Mouse (Mus musculus): ENCODE data around the gene Cxcr5.
"Not testable (repeated sequence)": the region's sequence is repeated elsewhere in the genome, so short reads cannot be mapped to it uniquely, and the experiment has no call there.

Gene Cxcr5

GRCm38 (mm10) chr9:44587262-44588160 is 25.8 kb upstream of the Cxcr5 start:
- DNase-seq (ENCODE audit: low read depth, low spot score), result no peak

GRCm38 (mm10) chr9:44586640-44587261 is 25.1 kb upstream of the Cxcr5 start:
- DNase-seq (ENCODE audit: low read depth, low spot score), result peak; percentile 52

- no peak for DNase-seq (ENCODE audit: low read depth, low spot score)
Observed at GRCm38 (mm10) chr9:44582390-44582789, 20.7 kb upstream of the Cxcr5 start.

- DNase-seq (ENCODE audit: low read depth, low spot score), result no peak
Observed at GRCm38 (mm10) chr9:44581423-44581822, 19.7 kb upstream of the Cxcr5 start.

GRCm38 (mm10) chr9:44580085-44580484 is 18.4 kb upstream of the Cxcr5 start:
- DNase-seq (ENCODE audit: low read depth, low spot score), result no peak

GRCm38 (mm10) chr9:44579392-44579791 is 17.7 kb upstream of the Cxcr5 start:
- peak; percentile 56 for DNase-seq (ENCODE audit: low read depth, low spot score)

GRCm38 (mm10) chr9:44576046-44576445 is 14.4 kb upstream of the Cxcr5 start:
- DNase-seq (ENCODE audit: low read depth, low spot score), result not testable (repeated sequence)

- DNase-seq (ENCODE audit: low read depth, low spot score), result no peak
Observed at GRCm38 (mm10) chr9:44575095-44575494, 13.4 kb upstream of the Cxcr5 start.

- DNase-seq (ENCODE audit: low read depth, low spot score), result no peak
Observed at GRCm38 (mm10) chr9:44573306-44573705, 11.6 kb upstream of the Cxcr5 start.

- DNase-seq (ENCODE audit: low read depth, low spot score), result no peak
Observed at GRCm38 (mm10) chr9:44570939-44571382, 9.3 kb upstream of the Cxcr5 start.

GRCm38 (mm10) chr9:44568083-44568455 is 6.4 kb upstream of the Cxcr5 start:
- DNase-seq (ENCODE audit: low read depth, low spot score), result no peak

GRCm38 (mm10) chr9:44567338-44568082 is 5.8 kb upstream of the Cxcr5 start:
- DNase-seq (ENCODE audit: low read depth, low spot score), result no peak

- DNase-seq (ENCODE audit: low read depth, low spot score), result no peak
Observed at GRCm38 (mm10) chr9:44565367-44565766, 3.7 kb upstream of the Cxcr5 start.

- DNase-seq (ENCODE audit: low read depth, low spot score), result peak; percentile 56
Observed at GRCm38 (mm10) chr9:44562936-44563335, 1.3 kb upstream of the Cxcr5 start.

- DNase-seq (ENCODE audit: low read depth, low spot score), result peak; percentile 51
Observed at GRCm38 (mm10) chr9:44552161-44552560, 9.5 kb downstream of the Cxcr5 start.

GRCm38 (mm10) chr9:44551138-44551537 is 10.5 kb downstream of the Cxcr5 start:
- no peak for DNase-seq (ENCODE audit: low read depth, low spot score)

GRCm38 (mm10) chr9:44548412-44549152 is 13.1 kb downstream of the Cxcr5 start:
- DNase-seq (ENCODE audit: low read depth, low spot score), result no peak

GRCm38 (mm10) chr9:44544986-44545385 is 16.7 kb downstream of the Cxcr5 start:
- DNase-seq (ENCODE audit: low read depth, low spot score), result no peak

GRCm38 (mm10) chr9:44542364-44542763 is 19.3 kb downstream of the Cxcr5 start:
- no peak for DNase-seq (ENCODE audit: low read depth, low spot score)

GRCm38 (mm10) chr9:44540676-44541075 is 21.0 kb downstream of the Cxcr5 start:
- no peak for DNase-seq (ENCODE audit: low read depth, low spot score)

- DNase-seq (ENCODE audit: low read depth, low spot score), result no peak
Observed at GRCm38 (mm10) chr9:44539816-44540421, 21.8 kb downstream of the Cxcr5 start.

All from ZHBTc4 (cell line).